Mouse (Mus musculus): ENCODE measurements around the gene Capza1. TPM values are rescaled to one million over a fixed set of nuclear protein-coding genes. Genes with fewer than 3 reads are reported as not detected.

Gene Capza1
- polyA plus RNA-seq, 1 experiment: 85.7 TPM

DNA sequence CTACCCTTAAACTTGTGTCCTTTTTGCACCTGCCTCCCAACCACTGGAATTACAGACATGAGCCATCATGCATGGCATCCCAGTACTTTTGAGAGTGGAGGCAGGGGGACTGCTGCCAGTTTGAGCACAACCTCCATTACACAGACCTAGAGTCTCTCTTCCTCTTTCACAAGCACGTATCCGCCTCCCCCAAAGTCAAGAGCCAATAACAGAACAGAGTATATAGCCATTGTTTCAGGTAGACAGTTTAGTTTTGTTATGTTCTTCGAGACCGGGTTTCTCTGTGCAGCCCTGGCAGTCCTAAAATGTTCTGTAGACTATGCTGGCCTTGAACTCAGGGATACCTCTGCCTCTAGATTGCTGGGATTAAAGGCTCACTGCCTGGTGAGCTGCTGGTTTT lies 52.1 kb downstream of the Capza1 start:
- Histone ChIP-seq H3K27me3 (ENCODE audit: control insufficient read depth, insufficient read depth, low read length) (no peaks in the 10 kb centered on the region), H3K27ac (ENCODE audit: control insufficient read depth, insufficient read depth, low read length) (no peak overlapping the region), H3K36me3 (ENCODE audit: control insufficient read depth, insufficient read depth, low read length) (no peaks in the 10 kb centered on the region), H3K4me3 (ENCODE audit: control insufficient read depth, insufficient read depth, low read length) (no peak overlapping the region), H3K4me1 (replicated peaks; ENCODE audit: control insufficient read depth, insufficient read depth, low read length) (no peaks in the 10 kb centered on the region)
- no peak for TF ChIP-seq POLR2A (IDR thresholded peaks at IDR 0.05; ENCODE audit: control insufficient read depth, extremely low read depth, insufficient read depth, low read length, poor library complexity)
- TF ChIP-seq CTCF (IDR thresholded peaks at IDR 0.05; ENCODE audit: borderline replicate concordance, control insufficient read depth, extremely low read depth, insufficient read depth, low read length, poor library complexity): no peak
- 96% methylated on average over 4 of the region's 4 CpGs for WGBS
- DNase-seq: no peak

DNA sequence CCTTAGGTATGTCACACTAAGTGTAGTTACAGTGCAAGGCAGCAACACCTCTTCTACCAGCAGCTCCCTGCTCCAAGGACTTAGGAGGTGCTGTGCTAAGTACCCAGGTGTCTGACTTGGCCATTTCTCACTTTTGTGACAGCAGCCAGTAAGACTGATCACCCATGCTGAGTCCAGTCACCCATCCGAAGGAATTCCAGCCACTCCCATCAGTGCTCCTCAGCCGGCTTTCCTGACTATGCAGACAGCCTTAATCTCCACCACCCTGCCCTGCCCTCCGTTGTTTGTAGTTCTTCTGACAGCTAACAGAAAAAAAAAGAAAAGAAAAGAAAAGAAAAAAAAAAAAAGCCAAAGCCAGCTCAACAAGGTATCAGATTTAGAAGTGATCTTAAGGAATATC lies 52.6 kb downstream of the Capza1 start:
- DNase-seq: no peak
- 90% methylated on average over 3 of the region's 3 CpGs for WGBS
- Histone ChIP-seq H3K27ac (ENCODE audit: control insufficient read depth, insufficient read depth, low read length) (no peak overlapping the region), H3K4me3 (ENCODE audit: control insufficient read depth, insufficient read depth, low read length) (no peak overlapping the region), H3K36me3 (ENCODE audit: control insufficient read depth, insufficient read depth, low read length) (no peaks in the 10 kb centered on the region), H3K4me1 (replicated peaks; ENCODE audit: control insufficient read depth, insufficient read depth, low read length) (no peaks in the 10 kb centered on the region), H3K27me3 (ENCODE audit: control insufficient read depth, insufficient read depth, low read length) (no peaks in the 10 kb centered on the region)
- no peak for TF ChIP-seq CTCF (IDR thresholded peaks at IDR 0.05; ENCODE audit: borderline replicate concordance, control insufficient read depth, extremely low read depth, insufficient read depth, low read length, poor library complexity)
- no peak for TF ChIP-seq POLR2A (IDR thresholded peaks at IDR 0.05; ENCODE audit: control insufficient read depth, extremely low read depth, insufficient read depth, low read length, poor library complexity)

DNA sequence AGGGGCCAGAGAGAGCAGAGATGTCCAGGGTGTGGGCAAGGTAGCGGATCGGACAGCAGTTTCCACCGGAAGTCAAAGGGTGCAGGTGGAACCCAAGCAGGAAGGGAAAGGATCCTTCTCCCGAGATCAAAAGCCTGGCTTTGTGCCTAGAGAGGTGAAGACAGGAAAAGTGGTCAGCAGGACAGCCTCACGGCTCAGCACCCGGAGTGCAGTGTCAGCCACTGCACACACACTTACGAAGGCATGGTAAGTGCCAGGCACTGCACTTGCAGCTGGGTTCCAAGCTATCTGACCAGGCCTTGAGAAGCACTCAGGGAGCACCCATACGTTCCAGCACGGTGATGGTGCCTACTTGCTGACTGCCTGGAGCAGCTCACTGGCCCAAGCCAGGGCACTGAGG lies 58.8 kb downstream of the Capza1 start:
- Histone ChIP-seq H3K36me3 (ENCODE audit: control insufficient read depth, insufficient read depth, low read length) (peaks cover 27% of the 10 kb centered on the region), H3K4me1 (replicated peaks; ENCODE audit: control insufficient read depth, insufficient read depth, low read length) (no peaks in the 10 kb centered on the region), H3K4me3 (ENCODE audit: control insufficient read depth, insufficient read depth, low read length) (no peak overlapping the region), H3K27ac (ENCODE audit: control insufficient read depth, insufficient read depth, low read length) (no peak overlapping the region), H3K27me3 (ENCODE audit: control insufficient read depth, insufficient read depth, low read length) (no peaks in the 10 kb centered on the region)
- 92% methylated on average over 9 of the region's 9 CpGs for WGBS
- DNase-seq: no peak
- TF ChIP-seq CTCF (IDR thresholded peaks at IDR 0.05; ENCODE audit: borderline replicate concordance, control insufficient read depth, extremely low read depth, insufficient read depth, low read length, poor library complexity) (no peak), POLR2A (IDR thresholded peaks at IDR 0.05; ENCODE audit: control insufficient read depth, extremely low read depth, insufficient read depth, low read length, poor library complexity) (no peak)

DNA sequence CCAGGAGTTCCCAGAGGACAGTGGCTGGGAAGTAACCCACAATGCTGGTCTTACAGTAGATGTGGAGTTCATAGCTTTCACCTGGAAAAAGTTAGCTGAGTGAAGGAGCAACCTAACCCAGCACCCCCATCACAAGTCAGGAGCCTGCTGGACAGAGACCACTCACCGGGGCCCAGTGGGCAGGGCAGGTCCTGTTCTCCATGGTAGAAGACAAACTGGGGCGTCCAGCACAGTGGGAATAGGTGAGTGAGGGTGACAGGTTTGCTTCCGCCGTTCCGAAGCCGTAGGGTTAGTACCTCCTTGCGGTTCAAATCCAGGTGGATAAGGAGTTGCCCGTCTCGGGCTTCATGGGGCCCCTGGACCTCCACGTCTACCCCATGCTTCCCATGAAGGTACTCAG lies 60.0 kb downstream of the Capza1 start:
- H3K27ac ChIP-seq (ENCODE audit: control insufficient read depth, insufficient read depth, low read length): no peak overlapping the region
- WGBS: over 99% methylated on average over 10 of the region's 10 CpGs
- no peaks in the 10 kb centered on the region for H3K4me1 ChIP-seq (replicated peaks; ENCODE audit: control insufficient read depth, insufficient read depth, low read length)
- no peak overlapping the region for H3K4me3 ChIP-seq (ENCODE audit: control insufficient read depth, insufficient read depth, low read length)
- no peak for TF ChIP-seq POLR2A (IDR thresholded peaks at IDR 0.05; ENCODE audit: control insufficient read depth, extremely low read depth, insufficient read depth, low read length, poor library complexity)
- TF ChIP-seq CTCF (IDR thresholded peaks at IDR 0.05; ENCODE audit: borderline replicate concordance, control insufficient read depth, extremely low read depth, insufficient read depth, low read length, poor library complexity): no peak
- DNase-seq: no peak
- peaks cover 37% of the 10 kb centered on the region for H3K36me3 ChIP-seq (ENCODE audit: control insufficient read depth, insufficient read depth, low read length)
- no peaks in the 10 kb centered on the region for H3K27me3 ChIP-seq (ENCODE audit: control insufficient read depth, insufficient read depth, low read length)

DNA sequence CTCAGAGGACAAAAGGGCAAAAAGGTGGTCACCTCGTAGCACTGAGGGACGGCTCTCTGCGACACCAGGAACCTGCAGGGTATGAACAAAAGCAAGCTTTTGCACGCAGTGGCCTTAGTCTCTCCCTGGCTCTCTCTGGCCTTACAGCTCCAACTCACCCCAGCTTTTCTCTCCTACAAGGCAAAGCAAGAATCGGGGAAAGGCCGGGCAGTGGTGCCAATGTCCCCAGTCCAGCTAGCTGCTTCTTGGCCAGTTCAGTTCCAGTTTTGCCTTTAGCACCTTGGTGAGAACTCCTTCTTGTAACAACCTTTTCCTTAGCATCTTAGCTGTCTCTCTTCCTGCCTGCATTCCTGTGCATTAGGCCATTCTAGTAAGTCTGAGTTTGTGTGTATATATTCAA lies 62.8 kb downstream of the Capza1 start:
- Histone ChIP-seq H3K4me1 (replicated peaks; ENCODE audit: control insufficient read depth, insufficient read depth, low read length) (no peaks in the 10 kb centered on the region), H3K36me3 (ENCODE audit: control insufficient read depth, insufficient read depth, low read length) (peaks cover 42% of the 10 kb centered on the region)
- 96% methylated on average over 6 of the region's 6 CpGs for WGBS

DNA sequence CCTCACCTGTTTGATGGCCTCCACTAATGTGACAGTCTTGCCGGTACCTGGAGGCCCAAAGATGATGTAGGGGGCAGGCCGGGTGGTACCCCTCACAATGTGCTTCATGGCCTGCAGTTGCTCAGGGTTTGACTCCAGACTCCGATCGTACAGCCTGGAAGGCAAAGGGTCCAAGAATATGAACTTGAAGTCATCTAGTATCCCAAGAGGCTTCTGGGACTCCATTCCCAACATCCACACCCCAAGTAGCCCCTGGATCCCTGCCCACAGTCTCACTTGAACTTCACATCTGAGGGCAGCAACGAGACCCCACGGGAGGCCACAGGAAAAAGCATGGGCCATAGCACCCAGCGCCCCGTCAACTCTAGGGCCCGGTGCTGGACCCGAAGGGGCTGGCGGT lies 63.6 kb downstream of the Capza1 start:
- no peak for TF ChIP-seq CTCF (IDR thresholded peaks at IDR 0.05; ENCODE audit: borderline replicate concordance, control insufficient read depth, extremely low read depth, insufficient read depth, low read length, poor library complexity)
- TF ChIP-seq POLR2A (IDR thresholded peaks at IDR 0.05; ENCODE audit: control insufficient read depth, extremely low read depth, insufficient read depth, low read length, poor library complexity): no peak
- H3K27ac ChIP-seq (ENCODE audit: control insufficient read depth, insufficient read depth, low read length): no peak overlapping the region
- peaks cover 50% of the 10 kb centered on the region for H3K36me3 ChIP-seq (ENCODE audit: control insufficient read depth, insufficient read depth, low read length)
- DNase-seq: no peak
- H3K27me3 ChIP-seq (ENCODE audit: control insufficient read depth, insufficient read depth, low read length): no peaks in the 10 kb centered on the region
- H3K4me1 ChIP-seq (replicated peaks; ENCODE audit: control insufficient read depth, insufficient read depth, low read length): no peaks in the 10 kb centered on the region
- no peak overlapping the region for H3K4me3 ChIP-seq (ENCODE audit: control insufficient read depth, insufficient read depth, low read length)
- WGBS: 97% methylated on average over 11 of the region's 11 CpGs

More for the DNA sequence above, 62.8 kb downstream of the Capza1 start:
- H3K4me3 ChIP-seq (ENCODE audit: control insufficient read depth, insufficient read depth, low read length): no peak overlapping the region
- H3K27me3 ChIP-seq (ENCODE audit: control insufficient read depth, insufficient read depth, low read length): no peaks in the 10 kb centered on the region
- H3K27ac ChIP-seq (ENCODE audit: control insufficient read depth, insufficient read depth, low read length): no peak overlapping the region
- no peak for DNase-seq
- no peak for TF ChIP-seq CTCF (IDR thresholded peaks at IDR 0.05; ENCODE audit: borderline replicate concordance, control insufficient read depth, extremely low read depth, insufficient read depth, low read length, poor library complexity)
- TF ChIP-seq POLR2A (IDR thresholded peaks at IDR 0.05; ENCODE audit: control insufficient read depth, extremely low read depth, insufficient read depth, low read length, poor library complexity): no peak

DNA sequence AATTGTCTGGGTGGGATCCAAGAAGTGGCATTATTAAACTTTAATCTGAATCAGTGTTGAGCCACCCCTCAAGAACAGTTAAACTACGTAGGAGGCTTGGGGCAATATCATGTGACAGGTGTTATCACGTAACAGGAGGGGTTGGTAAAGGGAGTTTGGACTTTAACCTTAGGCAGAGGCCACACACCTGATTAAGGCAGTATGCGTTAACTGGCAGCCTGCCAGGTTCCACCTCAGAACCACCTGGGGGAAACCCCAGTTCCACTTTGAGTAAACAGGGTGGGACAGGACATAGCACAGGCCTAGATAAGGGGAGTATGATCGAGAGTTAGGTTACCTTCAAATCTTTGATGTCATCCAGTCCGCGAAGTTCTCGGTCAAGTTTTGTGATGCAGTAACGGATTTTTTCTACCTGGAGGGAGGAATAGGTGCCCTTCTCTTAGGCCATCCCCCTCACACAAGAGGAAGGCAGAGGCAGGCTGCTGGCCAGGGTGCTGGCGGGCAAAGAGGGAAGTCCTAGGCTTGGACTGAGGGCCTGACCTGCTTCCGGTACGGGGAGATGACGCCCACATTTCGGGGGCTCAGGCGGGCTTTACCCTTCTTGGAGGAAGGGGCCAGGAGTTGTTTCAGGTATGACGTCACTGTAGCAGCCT lies 67.7 kb downstream of the Capza1 start:
- no peak overlapping the region for H3K4me3 ChIP-seq (ENCODE audit: control insufficient read depth, insufficient read depth, low read length)
- no peak for TF ChIP-seq CTCF (IDR thresholded peaks at IDR 0.05; ENCODE audit: borderline replicate concordance, control insufficient read depth, extremely low read depth, insufficient read depth, low read length, poor library complexity)
- TF ChIP-seq POLR2A (IDR thresholded peaks at IDR 0.05; ENCODE audit: control insufficient read depth, extremely low read depth, insufficient read depth, low read length, poor library complexity): no peak
- DNase-seq: no peak
- no peaks in the 10 kb centered on the region for H3K27me3 ChIP-seq (ENCODE audit: control insufficient read depth, insufficient read depth, low read length)
- H3K27ac ChIP-seq (ENCODE audit: control insufficient read depth, insufficient read depth, low read length): no peak overlapping the region
- 90% methylated on average over 15 of the region's 15 CpGs for WGBS
- H3K36me3 ChIP-seq (ENCODE audit: control insufficient read depth, insufficient read depth, low read length): peaks cover 37% of the 10 kb centered on the region
- no peaks in the 10 kb centered on the region for H3K4me1 ChIP-seq (replicated peaks; ENCODE audit: control insufficient read depth, insufficient read depth, low read length)
